Mouse (Mus musculus): ENCODE results near the gene Jsrp1.

- TF ChIP-seq CTCF (IDR thresholded peaks at IDR 0.05; ENCODE audit: extremely low read depth, insufficient read depth, low read length) = no peak
- TF ChIP-seq POLR2A (IDR thresholded peaks at IDR 0.05; ENCODE audit: extremely low read depth, insufficient read depth, low read length) = no peak
These were observed 29.0 kb upstream of the Jsrp1 start for GRCm38 (mm10) chr10:80842334-80842733.
